ENCODE assay signal across 20 mouse cellular contexts in genomic region chr12:17486062-17486770, GRCm38 (mm10). TPM values are rescaled to one million over a fixed set of nuclear protein-coding genes. Genes with fewer than 3 reads are reported as not detected.
DNase-seq lines count a peak whose midpoint lies in the region; ATAC-seq lines count a peak whose summit lies in the region.
"Had no signal": no experiment of that assay in that cellular context is flagged by ENCODE, and none has a peak within 500 bp of the region (broad histone marks: within the 10 kb centered on the region; RNA-seq: fewer than 3 reads in every experiment).

No protein-coding gene starts in this region.

- no peak for DNase-seq in midbrain, embryonic 10.5 days (ENCODE audit: low spot score)
- no peak for DNase-seq in hindbrain, embryonic 14.5 days (ENCODE audit: low spot score)
- DNase-seq in spleen, adult 12 weeks (ENCODE audit: low spot score): no peak
- no peak for DNase-seq in lung, postnatal 4 days
- DNase-seq in right cerebral cortex, postnatal 36 days (ENCODE audit: low spot score in 2 of 2): no peak
- DNase-seq: adrenal gland, postnatal 25 days; cerebellum, adult 11 months; cerebellum, postnatal 25 days; gastrocnemius, adult 2 months; heart, adult 18-20 months; liver, postnatal 0 days had no signal

- peak; percentile 51; the same call in 1 of the 2 replicates for ATAC-seq in midbrain, embryonic 13.5 days
- ATAC-seq in forebrain, embryonic 12.5 days (ENCODE audit: low FRiP score): peak; percentile 17; the same call in 1 of the 2 replicates
- ATAC-seq in hindbrain, embryonic 14.5 days (ENCODE audit: low FRiP score): 0 out of 2 replicates have a peak, but pooled peaks have one; percentile 23
- ATAC-seq in neural tube, embryonic 13.5 days (ENCODE audit: low read depth): peak; percentile 41; the same call in 1 of the 2 replicates
- ATAC-seq: CD4-positive, CD25-positive, alpha-beta regulatory T cell, adult 4 months; liver, postnatal 0 days had no signal

- 0 out of 2 replicates have a peak overlapping the region, but pooled peaks have one; percentile 9 for H3K27ac ChIP-seq in midbrain, embryonic 13.5 days
- no peak overlapping the region for H3K27ac ChIP-seq in midbrain, embryonic 10.5 days (replicated peaks)
- no peak overlapping the region for H3K27ac ChIP-seq in forebrain, embryonic 12.5 days
- H3K27ac ChIP-seq in hindbrain, embryonic 14.5 days: 0 out of 2 replicates have a peak overlapping the region, but pooled peaks have one; percentile 0
- no peak overlapping the region for H3K27ac ChIP-seq in neural tube, embryonic 13.5 days (replicated peaks)
- H3K27ac ChIP-seq: gastrocnemius, adult 2 months; heart, embryonic 15.5 days; kidney, postnatal 0 days; layer of hippocampus, adult 2 months; macrophage; stomach, embryonic 15.5 days had no signal

- peaks cover 15% of the 10 kb centered on the region for H3K4me1 ChIP-seq in midbrain, embryonic 13.5 days (replicated peaks)
- peaks cover 11% of the 10 kb centered on the region for H3K4me1 ChIP-seq in midbrain, embryonic 10.5 days
- peaks cover 12% of the 10 kb centered on the region; the same call in 1 of the 2 replicates for H3K4me1 ChIP-seq in forebrain, embryonic 12.5 days
- peaks cover 6% of the 10 kb centered on the region; the same call in 1 of the 2 replicates for H3K4me1 ChIP-seq in hindbrain, embryonic 14.5 days (replicated peaks; ENCODE audit: control insufficient read depth, insufficient read depth, low read length)
- peaks cover 15% of the 10 kb centered on the region for H3K4me1 ChIP-seq in neural tube, embryonic 13.5 days (replicated peaks)
- H3K4me1 ChIP-seq: stomach, embryonic 15.5 days had no signal

- 28% methylated on average over 9 of the region's 9 CpGs for WGBS in midbrain, embryonic 13.5 days
- 43% methylated on average over 9 of the region's 9 CpGs for WGBS in midbrain, embryonic 10.5 days
- 29% methylated on average over 9 of the region's 9 CpGs for WGBS in forebrain, embryonic 12.5 days
- 21% methylated on average over 9 of the region's 9 CpGs for WGBS in hindbrain, embryonic 14.5 days
- 16% methylated on average over 9 of the region's 9 CpGs for WGBS in neural tube, embryonic 13.5 days

- no peak overlapping the region for H3K4me3 ChIP-seq in midbrain, embryonic 13.5 days (replicated peaks)
- no peak overlapping the region for H3K4me3 ChIP-seq in midbrain, embryonic 10.5 days
- no peak overlapping the region for H3K4me3 ChIP-seq in forebrain, embryonic 12.5 days (replicated peaks)
- no peak overlapping the region for H3K4me3 ChIP-seq in hindbrain, embryonic 14.5 days (replicated peaks; ENCODE audit: low read length)
- no peak overlapping the region for H3K4me3 ChIP-seq in neural tube, embryonic 13.5 days
- H3K4me3 ChIP-seq: gastrocnemius, adult 2 months; heart, embryonic 15.5 days; layer of hippocampus, adult 2 months; stomach, embryonic 15.5 days had no signal

- no peaks in the 10 kb centered on the region for H3K36me3 ChIP-seq in midbrain, embryonic 13.5 days
- no peaks in the 10 kb centered on the region for H3K36me3 ChIP-seq in midbrain, embryonic 10.5 days
- no peaks in the 10 kb centered on the region for H3K36me3 ChIP-seq in forebrain, embryonic 12.5 days (replicated peaks)
- H3K36me3 ChIP-seq in hindbrain, embryonic 14.5 days (replicated peaks; ENCODE audit: control insufficient read depth, insufficient read depth): no peaks in the 10 kb centered on the region
- H3K36me3 ChIP-seq in neural tube, embryonic 13.5 days: no peaks in the 10 kb centered on the region
- H3K36me3 ChIP-seq: heart, embryonic 15.5 days; stomach, embryonic 15.5 days had no signal

- no peaks in the 10 kb centered on the region for H3K27me3 ChIP-seq in midbrain, embryonic 13.5 days
- H3K27me3 ChIP-seq in midbrain, embryonic 10.5 days (ENCODE audit: low read depth, poor library complexity, severe bottlenecking): no peaks in the 10 kb centered on the region
- no peaks in the 10 kb centered on the region for H3K27me3 ChIP-seq in forebrain, embryonic 12.5 days
- H3K27me3 ChIP-seq in hindbrain, embryonic 14.5 days (ENCODE audit: control insufficient read depth, insufficient read depth, low read length): no peaks in the 10 kb centered on the region
- no peaks in the 10 kb centered on the region for H3K27me3 ChIP-seq in neural tube, embryonic 13.5 days
- H3K27me3 ChIP-seq: heart, embryonic 15.5 days; stomach, embryonic 15.5 days had no signal

- no peak overlapping the region for H3K9ac ChIP-seq in midbrain, embryonic 13.5 days (replicated peaks)
- H3K9ac ChIP-seq in forebrain, embryonic 12.5 days: no peak overlapping the region
- no peak overlapping the region for H3K9ac ChIP-seq in hindbrain, embryonic 14.5 days
- H3K9ac ChIP-seq in neural tube, embryonic 13.5 days: no peak overlapping the region
- H3K9ac ChIP-seq: heart, embryonic 15.5 days; liver, postnatal 0 days; stomach, embryonic 15.5 days had no signal

- H3K9me3 ChIP-seq in midbrain, embryonic 13.5 days: no peaks in the 10 kb centered on the region
- no peaks in the 10 kb centered on the region for H3K9me3 ChIP-seq in midbrain, embryonic 10.5 days (replicated peaks)
- H3K9me3 ChIP-seq in forebrain, embryonic 12.5 days: no peaks in the 10 kb centered on the region
- no peaks in the 10 kb centered on the region for H3K9me3 ChIP-seq in hindbrain, embryonic 14.5 days (ENCODE audit: control insufficient read depth, low read length)
- no peaks in the 10 kb centered on the region for H3K9me3 ChIP-seq in neural tube, embryonic 13.5 days
- H3K9me3 ChIP-seq: heart, embryonic 15.5 days; stomach, embryonic 15.5 days had no signal

- peak overlapping the region; percentile 19 for H3K4me2 ChIP-seq in midbrain, embryonic 13.5 days (replicated peaks)
- H3K4me2 ChIP-seq in forebrain, embryonic 12.5 days: peak overlapping the region; percentile 10; the same call in 1 of the 2 replicates
- peak overlapping the region; percentile 25; the same call in 1 of the 2 replicates for H3K4me2 ChIP-seq in hindbrain, embryonic 14.5 days (replicated peaks)
- peak overlapping the region; percentile 15; the same call in 1 of the 2 replicates for H3K4me2 ChIP-seq in neural tube, embryonic 13.5 days
- H3K4me2 ChIP-seq: heart, embryonic 15.5 days; stomach, embryonic 15.5 days had no signal

RNA-seq across cellular contexts. Expression of gene Odc1, which starts 58.4 kb away (rescaled TPM):
- 185 and 189 TPM in 2 replicates for polyA plus RNA-seq in midbrain, embryonic 13.5 days (2015; fragmentation: Nextera tagmentation; extraction: Ambion mirVana)
- 269 and 305 TPM in 2 replicates for polyA plus RNA-seq in midbrain, embryonic 10.5 days (2016; fragmentation: Nextera tagmentation; extraction: Ambion mirVana)
- 291 and 318 TPM in 2 replicates for polyA plus RNA-seq in forebrain, embryonic 12.5 days (2016; fragmentation: Nextera tagmentation; extraction: Ambion mirVana)
- polyA plus RNA-seq in hindbrain, embryonic 14.5 days (2014; fragmentation: Nextera tagmentation; extraction: Ambion mirVana): 143 and 144 TPM in 2 replicates
- 133 and 157 TPM in 2 replicates for polyA plus RNA-seq in neural tube, embryonic 13.5 days (2015; fragmentation: Nextera tagmentation; extraction: Ambion mirVana)

Comparison
In these comparisons a context has a peak if more than half of its experiments do, and no peak if none do; other contexts are left out.
1. H3K27ac ChIP-seq: peak in midbrain, embryonic 13.5 days (single experiment) and hindbrain, embryonic 14.5 days (single experiment); none in midbrain, embryonic 10.5 days (single experiment), forebrain, embryonic 12.5 days (single experiment) and neural tube, embryonic 13.5 days (single experiment).
2. Peak in every context shown above with its lines, with median percentiles within 50 percentile points of each other: ATAC-seq and H3K4me2 ChIP-seq.